Mouse (Mus musculus): ENCODE measurements around the gene St6gal1.

DNA sequence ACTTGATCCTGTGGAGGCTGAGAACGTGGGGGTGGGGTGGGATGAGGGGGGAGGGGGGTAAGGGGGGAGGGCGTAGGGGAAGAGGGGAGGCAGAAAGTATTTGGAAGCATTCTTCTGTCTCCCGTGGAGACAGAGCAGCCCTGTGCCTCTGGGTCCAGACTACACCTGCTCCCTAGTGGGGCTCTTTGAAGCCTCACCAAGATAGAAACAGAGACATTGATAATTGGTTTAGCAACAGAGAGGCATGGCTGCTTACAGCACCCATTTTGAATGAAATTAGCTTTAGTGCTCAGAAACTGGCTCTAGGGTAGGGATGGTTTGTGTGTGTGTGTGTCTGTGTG, 46.3 kb downstream of the St6gal1 start:
- TF ChIP-seq POLR2A (IDR thresholded peaks at IDR 0.05; ENCODE audit: control insufficient read depth, low read depth, low read length) (no peak), CTCF (IDR thresholded peaks at IDR 0.05; ENCODE audit: control insufficient read depth, insufficient read depth, insufficient replicate concordance, low read depth, low read length) (no peak)
